Mouse (Mus musculus) regulatory T cell (primary cell): ENCODE data around the gene Ehmt2.

ENCODE experiments used
- in situ Hi-C: fragments of 300-600 bp; cut with MboI, MseI; formaldehyde crosslinking; loops from one replicate; pipeline ENCODE4 v1.15.1; 2025; ENCODE audit warnings: high pct_unique_total_duplicates

Ehmt2 gene

DNA sequence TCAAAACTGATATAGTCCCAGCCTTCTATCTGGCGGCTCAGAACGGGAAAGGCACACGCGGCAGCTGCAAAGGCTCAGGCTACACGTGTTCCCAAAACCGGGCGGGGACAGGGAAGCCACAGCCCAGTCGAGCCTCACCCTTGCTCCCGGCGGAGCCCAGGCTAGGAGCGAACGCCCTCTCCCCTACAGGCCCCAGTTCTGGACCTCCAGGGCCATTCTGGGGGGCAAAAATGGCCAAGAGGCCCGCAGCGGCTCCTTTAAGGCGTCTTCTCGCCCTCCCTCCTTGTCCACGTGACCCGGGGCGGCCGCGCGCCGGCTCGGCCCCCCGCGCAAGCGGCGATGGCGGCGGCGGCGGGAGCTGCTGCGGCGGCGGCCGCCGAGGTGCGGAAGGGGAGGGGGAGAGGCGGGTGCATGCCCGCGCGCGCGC lies at the start of gene Ehmt2, which contains the start of gene C2:
TSS of gene Ehmt2 (plus strand) at position 310 of the 427 bp plus-strand sequence.
TSS of gene C2 (minus strand) at position 106 of the 427 bp plus-strand sequence.
- in situ Hi-C loops = no loop called here

DNA sequence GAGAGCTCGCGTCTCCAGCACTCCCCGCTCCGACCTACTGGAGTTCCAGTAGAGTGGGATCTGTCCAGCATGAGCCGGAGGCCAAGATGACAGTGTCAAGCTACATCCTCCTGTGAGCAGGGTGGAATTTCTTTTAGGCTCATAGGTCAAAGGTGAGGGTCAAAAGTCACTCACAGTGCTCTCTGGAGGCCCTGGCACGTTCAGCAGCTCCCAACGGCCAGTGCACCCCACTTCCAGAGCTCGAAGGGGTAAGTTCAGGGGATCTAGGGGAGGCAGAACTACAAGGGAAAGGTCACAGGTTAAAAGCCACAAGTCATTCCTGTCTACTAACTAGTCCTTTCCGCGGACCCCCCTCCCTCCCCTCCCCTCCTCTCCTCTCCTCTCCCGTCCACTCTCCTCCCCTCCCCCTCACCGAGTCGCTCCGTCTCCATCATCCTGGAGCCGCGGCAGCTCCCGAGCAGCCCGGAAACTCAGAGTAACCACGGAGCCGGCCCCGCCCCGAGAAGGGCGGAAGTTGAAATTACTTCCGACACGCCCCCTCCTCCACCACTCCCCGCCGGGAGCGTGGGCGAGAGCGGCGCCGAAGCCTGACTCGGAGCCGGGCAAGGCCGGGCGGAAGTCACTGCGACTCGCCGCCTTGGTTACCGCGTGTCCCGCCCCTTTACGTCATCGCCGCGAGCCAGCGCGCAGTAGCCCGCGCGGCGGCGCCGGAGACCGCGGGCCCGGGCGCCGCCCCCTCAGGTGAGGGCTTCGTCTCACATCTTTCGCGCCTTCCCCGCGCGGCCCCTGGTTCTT lies 48.4 kb upstream of the Ehmt2 start, which contains the start of the genes Skiv2l and Nelfe:
TSS of gene Skiv2l (minus strand) at position 489 of the 795 bp plus-strand sequence.
TSS of gene Nelfe (plus strand) at position 670 of the 795 bp plus-strand sequence.
- in situ Hi-C loops = loop anchor here (25.0 kb wide), 1 partner anchor 813 kb away; the partner anchor contains the start of genes Col11a2, H2-Ke6, Rxrb and Slc39a7

DNA sequence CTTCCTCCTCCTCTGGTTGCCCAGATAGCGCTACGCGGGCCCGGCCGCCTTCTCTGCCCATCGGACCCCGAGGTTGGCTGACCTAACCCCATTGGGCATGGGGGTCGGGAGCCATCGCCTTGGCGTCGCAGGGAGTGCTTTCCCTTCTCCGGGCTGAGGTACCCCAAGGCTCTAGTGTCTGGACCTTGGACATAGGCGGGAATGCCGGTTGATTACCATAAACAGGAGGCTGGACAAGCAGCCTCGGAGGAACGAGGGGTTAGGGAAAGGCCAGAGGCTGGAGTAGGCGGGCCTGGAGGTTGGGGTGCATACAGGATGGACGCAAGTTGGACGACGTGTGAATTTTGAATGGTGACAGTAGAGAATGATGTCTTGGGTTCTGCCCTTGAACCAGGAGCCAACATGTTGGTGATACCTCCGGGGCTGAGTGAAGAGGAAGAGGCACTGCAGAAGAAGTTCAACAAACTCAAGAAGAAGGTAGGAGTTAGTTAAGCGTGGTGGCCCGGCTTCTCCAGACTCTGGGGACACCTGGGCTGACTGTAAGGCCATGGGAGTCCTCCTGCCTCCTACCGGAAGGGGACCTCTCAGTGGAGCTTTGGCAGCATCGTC lies 47.6 kb upstream of the Ehmt2 start:
- in situ Hi-C loops = no loop called here

DNA sequence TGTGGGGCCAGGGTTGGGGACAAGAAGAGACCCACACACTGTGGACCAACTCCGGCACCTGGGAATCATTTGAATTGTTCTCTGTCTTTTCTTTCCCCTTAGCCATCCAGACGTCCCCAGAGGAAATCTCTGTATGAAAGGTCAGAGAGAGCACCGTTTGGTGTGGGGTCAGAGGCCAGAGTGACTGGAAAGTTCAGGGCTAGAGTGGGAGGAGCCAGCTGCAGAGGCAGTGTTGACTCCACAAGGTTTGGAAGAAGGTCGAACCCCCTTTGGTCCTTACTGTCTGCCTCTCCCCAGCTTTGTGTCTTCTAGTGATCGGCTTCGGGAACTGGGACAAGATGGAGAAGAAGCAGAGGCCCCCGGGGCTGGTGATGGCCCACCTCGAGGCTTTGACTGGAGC lies 44.8 kb upstream of the Ehmt2 start:
- in situ Hi-C loops = no loop called here

DNA sequence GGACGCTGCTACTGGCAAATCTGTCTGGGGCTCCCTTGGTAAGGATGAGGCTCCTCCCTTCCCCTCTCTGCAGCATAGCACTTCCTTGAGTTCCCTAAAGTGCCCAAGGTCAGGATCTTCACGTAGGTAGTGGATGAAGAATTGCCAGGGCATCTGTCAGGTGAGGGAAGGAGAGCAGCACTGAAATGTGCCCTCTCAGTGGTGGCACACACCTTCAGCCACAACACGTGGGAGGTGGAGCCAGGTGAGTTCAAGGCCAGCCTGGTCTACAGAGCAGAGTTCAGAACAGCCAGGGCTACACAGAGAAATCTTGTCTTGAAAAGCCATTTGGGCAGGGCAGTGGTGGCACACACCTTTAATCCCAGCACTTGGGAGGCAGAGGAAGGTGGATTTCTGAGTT lies 43.5 kb upstream of the Ehmt2 start:
- in situ Hi-C loops = no loop called here

DNA sequence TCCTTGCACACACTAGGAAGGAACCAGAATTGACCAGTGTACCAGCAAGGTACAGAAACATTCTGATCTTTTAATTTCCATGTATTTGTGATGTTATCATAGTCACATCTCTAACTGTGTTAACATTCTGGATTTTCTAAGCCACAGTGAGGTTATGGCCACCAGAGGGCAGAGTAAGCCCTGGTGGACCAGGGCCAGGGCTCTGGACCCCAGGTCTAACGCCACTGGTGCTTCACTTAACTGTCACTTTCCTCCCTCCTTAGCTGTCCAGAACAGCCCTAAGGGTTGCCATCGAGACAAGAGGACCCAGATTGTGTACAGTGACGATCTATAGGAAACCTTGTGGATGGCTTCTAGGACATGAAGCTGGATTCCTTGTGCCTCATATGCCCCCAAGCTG lies 42.4 kb upstream of the Ehmt2 start:
- in situ Hi-C loops = no loop called here

DNA sequence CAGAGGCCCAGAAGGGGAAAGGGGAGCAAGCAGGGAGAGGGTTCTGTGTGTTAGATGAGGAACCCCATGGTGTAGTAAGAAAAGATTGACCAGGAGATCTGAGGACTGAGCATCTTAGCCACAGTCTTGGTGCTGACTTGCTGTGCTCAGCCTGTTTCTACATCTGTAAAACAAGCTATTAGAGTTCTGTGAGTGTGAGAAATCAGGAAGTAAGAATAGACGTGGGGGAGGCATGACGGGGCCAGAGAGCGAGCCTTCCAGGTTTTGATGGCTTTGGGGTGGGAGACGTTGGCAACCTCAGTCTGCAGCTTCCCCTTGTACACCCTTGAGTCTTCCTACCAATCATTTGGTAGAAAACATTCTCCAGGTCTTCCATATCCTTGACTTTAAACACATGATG lies 39.6 kb upstream of the Ehmt2 start:
- in situ Hi-C loops = no loop called here

DNA sequence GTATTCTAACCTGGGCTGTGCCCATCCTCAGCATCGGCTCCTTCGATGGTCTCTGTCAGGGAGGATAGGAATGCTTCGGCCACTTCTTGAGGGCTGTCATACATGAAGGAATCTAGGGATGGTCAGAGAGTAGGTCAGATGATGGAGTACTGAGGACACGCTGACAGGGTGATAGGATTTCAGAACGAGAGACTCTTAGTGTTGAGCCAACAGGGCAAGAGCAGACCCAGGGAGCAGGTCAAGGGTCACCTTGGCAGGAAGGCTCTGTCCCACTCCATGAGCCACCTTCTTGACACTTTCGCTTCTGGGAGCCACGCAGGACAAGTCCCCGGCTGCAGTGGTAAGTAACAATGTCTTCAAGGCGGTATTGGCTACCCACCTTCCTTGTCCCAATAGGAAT lies 37.8 kb upstream of the Ehmt2 start:
- in situ Hi-C loops = loop anchor here (5.0 kb wide), 1 partner anchor 47 kb away; no protein-coding TSS in a partner anchor

DNA sequence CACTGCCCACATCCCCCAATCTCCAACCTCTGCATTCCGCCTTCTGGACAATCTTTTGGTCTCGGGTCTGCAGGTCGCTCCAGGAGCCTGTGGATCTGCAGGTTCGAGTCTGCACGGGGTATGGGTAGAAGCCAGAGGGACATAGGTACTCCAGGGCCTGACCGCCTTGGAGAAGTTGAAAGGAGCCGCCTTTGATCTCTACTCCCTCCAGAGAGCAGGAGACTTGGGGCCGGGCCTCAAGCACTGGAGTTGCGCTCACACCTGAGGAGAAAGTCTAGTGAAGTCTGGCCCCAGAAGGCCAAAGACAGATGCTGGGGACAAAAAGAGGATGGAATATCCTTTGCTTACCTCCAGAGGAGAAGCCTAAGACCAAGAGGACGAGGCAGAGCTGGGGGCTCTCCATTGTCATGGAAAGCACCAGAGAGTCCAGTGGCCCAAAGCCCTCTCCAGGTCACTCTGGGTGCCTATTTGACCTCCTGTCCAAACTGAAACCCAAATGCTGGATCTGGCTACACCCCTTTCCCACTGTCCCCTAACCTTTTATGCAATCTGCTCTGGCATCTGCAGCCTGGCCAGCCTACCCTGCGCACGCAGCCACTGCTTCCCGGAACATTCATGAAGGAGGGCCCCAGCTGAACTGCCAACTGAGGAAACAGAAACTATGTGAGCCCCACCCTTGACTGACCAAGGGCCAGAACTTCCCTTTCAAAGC lies 36.4 kb upstream of the Ehmt2 start:
- in situ Hi-C loops = loop anchor here (5.0 kb wide), 1 partner anchor 45 kb away; no protein-coding TSS in a partner anchor

DNA sequence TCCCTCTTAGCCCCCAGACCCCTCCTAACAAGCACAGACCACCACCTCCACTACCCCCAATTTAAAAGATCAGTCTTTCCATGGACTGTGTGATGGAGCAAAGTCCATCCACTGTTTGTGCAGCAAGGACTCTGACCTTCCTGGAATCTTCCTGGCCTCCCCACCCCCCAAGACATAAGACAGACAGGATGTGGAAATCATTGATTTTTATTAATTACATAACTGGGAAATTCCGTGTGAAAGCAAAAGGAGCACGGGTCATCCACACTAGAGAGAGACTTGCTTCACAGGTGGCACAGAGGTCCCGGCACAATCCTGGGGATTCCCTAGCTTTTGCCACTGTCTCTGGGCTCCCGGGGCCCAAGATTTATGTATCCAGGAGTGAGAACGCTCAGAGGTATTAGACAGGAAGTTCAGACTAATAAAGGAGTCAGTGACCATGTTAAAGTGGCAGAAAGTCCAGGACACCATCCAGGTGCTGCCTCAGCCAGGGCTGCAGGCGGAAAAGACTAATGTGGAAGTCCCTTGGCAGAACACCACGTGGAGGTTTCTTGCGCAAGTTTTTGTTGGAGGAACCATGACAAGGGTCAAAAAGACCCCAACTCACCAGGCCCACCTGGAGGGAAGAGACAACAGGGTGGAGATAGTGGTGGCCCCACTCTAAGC lies 35.7 kb upstream of the Ehmt2 start, which contains the start of gene Cfb:
TSS of gene Cfb (minus strand) at position 103 of the 666 bp plus-strand sequence.
- in situ Hi-C loops = loop anchor here (5.0 kb wide), 1 partner anchor 45 kb away; no protein-coding TSS in a partner anchor

DNA sequence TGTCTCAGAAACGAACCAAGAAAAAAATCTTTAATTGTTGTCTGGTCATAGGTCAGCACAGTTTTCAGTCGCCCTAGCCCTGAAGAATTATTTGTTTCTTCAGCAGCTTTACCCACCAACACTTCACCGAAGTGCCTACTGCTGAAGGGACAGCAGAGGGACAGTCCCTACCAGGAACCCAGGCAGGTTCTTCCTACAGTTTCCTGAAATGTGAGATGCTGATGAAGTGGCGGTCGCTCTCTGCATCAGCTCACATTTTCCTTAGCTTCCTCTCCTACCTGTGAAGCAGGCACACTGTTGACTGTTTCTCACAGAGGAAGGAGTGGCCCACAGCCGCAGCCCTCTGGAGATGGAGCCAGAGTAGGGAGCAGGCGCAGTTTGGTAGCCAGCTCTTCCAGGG lies 32.3 kb upstream of the Ehmt2 start:
- in situ Hi-C loops = no loop called here

DNA sequence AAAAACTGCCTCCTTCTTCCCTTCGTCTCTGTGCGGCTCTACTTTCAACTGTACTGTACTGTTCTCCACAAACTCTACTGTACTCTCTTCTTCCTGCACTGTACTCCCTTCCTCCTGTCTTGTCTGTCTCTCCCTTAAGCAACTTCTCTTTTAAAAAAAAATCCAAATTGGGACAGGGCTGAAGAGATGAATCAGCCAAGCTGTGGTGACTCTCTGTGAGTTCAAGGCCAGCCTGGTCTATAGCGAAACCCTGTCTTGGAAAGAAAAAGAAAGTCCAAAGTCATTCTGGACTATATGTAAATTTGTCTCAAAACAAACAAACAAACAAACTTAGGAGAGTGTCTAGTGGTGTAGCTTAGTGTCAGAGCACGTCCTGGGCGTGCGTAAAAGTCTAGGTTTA lies 23.9 kb upstream of the Ehmt2 start:
- in situ Hi-C loops = no loop called here

DNA sequence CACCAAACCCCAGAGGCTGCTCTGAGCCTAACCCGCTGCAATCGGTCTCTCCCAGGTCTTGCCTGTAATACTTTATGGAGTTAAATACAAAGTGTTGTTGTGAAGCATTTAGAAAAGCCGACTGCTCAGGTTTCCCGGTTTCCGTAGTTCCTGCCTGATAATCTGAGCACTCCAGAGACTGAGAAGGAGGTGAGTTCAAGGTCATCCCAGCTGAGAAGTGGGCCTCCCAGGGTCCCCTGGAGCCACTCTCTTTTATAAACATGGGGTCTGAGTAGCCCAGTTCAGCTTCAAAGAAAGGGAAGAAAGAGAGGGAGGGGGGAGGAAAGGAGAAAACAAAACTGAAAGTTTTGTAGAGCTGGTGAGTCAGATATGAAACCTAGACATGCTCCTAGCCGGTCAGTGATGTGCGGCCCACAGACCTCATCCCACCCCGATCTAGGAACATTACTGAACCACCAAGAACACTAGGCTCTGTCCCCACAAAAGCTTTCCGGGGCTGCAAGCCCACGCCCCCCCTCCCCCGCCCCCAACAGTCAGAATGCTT lies 18.9 kb upstream of the Ehmt2 start, which contains the start of gene Zbtb12:
TSS of gene Zbtb12 (plus strand) at position 148 of the 544 bp plus-strand sequence.
- in situ Hi-C loops = no loop called here

DNA sequence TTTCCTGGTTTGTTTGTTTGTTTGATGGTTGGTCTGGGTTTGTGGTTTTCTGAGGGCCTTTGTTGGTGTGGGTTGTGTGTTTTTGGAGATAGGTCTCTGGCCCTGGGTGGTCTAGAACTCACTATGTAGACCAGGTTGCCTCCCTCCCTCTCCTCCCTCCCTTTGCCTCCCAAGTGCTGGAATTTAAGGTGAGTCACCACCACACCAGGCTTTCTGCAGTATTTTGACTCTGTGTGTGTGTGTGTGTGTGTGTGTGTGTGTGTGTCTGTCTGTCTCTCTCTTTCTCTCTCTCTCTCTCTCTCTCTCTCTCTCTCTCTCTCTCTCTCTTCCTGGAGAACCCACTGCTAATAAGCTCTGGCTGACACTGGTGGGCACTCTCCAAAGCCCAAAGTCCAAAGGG lies 17.1 kb upstream of the Ehmt2 start:
- in situ Hi-C loops = no loop called here

DNA sequence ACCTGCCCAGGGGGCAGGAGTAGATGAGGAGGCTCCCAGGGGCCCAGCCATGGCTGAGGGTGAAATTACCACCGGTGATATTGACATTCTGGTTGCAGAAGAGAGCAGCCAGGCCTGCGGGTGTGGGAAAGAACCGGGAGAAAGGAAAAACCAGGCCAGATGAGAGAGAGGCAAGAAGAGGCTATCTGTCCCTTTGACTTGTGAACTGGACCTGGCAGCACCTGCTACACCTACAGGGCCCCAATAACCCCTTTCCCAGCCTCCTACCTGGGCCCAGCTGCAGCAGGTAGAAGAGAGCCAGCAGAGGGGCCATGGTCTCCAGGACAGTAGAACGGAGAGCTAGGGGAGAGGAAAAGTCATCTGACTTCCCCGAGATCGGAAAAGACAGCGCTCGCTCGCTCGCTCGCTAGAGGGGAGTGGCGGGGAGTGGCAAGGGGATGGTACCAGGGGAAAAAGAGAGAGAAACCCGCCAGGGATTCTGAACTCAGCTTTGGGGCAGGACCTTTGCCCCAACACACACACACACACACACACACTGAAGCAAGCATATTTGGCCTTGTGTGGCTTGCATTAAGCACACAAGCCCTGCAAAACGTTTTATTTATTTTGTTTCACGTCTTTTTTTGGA lies 16.5 kb upstream of the Ehmt2 start, which contains the start of gene Gm20547:
TSS of gene Gm20547 (minus strand) at position 360 of the 628 bp plus-strand sequence.
- in situ Hi-C loops = no loop called here

DNA sequence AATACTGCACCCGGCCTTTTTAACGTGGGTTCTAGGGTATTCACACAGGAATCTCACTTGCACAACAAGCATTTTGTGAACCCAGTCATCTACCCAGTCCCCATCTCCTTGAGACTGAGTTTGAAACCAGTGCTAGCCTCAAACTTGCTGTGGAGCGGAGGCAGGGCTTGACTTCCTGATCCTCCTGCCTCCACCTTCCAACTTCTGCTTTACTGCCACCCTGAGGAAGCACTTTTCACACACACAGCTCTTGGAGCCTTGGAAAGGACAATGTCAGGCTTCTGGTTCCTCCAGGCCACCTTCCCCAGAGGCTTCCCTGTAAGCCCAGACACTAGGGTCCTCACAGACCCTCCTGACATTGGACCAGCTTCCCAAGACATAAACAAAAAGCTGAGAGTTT lies 14.9 kb upstream of the Ehmt2 start:
- in situ Hi-C loops = no loop called here

DNA sequence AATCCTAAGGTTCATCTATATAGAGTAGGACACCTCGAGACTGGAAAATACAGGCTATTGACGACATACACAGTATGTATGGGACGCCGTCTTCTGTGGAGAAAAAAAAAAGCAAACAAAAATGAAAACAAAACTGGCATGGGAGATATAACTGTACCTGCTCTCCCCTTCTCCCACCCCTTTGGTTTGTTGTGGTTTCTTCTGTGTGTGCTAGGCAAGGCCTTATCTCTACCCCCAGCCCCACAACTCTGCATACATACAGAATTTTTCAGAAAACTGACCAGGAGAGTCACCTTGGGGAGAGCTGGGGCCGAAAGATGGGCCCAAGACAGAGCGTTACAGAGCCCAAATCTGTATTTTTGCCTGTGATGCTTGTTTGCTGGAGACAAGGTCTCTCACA lies 13.6 kb upstream of the Ehmt2 start:
- in situ Hi-C loops = no loop called here

DNA sequence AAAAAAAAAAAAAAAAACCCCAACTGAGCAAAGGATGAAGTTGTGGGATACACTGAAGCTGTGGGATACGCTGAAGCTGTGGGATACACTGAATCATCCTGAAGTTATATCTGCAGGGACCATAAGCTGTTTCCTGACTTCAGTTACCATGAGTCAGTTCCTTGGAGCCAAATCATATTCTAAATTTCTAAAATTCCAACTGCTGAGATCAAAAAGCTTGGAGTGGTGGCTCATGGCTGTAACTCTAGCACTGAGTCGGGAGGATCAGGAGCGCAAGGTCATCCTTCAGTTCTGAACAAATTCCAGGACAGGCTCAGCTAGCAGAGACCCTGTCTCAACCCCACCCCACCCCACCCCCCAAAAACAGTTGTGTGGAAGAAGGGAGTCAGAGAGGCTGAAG lies 12.7 kb upstream of the Ehmt2 start:
- in situ Hi-C loops = no loop called here

DNA sequence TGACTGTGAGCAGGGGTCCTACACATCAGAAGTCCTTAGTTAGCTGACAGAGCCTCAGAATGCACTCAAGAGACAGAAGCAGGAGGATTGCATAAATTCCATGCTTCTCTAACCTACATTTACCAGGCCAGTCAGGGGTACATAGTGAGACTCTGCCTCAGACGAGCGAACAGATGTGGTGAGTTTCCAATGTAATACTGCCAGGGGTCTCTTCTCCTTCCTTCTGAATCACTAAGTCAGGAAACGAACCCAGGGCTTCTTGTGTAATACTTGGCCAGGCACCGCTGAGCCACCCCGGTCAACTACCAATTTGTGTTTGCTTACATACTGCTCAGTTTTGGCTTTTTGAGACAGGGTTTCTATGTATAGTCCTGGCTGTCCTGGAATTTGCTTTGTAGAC lies 10.3 kb upstream of the Ehmt2 start:
- in situ Hi-C loops = no loop called here

DNA sequence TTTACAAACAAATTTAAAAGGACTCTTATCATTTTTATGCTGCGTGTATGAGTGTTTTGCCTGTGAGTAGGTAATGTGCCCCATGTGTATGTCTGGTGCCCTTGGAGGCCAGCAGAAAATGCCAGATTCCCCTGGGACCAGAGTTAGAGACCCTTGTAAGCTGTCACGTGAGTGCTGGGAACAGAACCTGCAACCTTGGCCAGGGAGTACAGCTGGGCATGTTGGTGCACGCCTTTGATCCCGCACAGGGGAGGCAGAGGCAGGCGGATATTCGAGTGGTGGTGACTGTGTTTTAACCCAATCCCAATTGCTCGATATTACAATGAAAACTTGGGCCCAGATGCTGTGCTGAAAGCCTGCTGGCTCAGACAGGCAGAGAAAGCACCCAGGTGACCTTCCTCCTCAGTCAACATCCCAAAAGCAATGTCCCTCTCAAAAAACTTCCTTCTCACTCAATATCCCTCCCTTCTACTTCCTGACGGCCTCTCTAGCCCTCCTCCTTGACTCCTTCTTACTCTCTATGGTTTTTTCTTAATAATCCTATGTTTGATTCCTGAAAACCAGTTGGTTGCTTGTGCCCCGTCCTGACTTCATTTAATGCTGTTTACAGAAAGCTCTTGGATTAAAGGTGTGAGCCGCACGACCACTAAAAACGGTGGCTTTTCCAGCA lies 8.1 kb upstream of the Ehmt2 start:
- in situ Hi-C loops = no loop called here
